Mouse (Mus musculus) olfactory bulb, adult 2 months (tissue): Measurements from ENCODE around the gene Hdac9.

ENCODE experiments used
- CTCF ChIP-seq: fragments of 200-500 bp; IDR thresholded peaks from 2 replicates; pipeline ENCODE4 v1.5.1; 2012; ENCODE audit warnings: low read depth, mild to moderate bottlenecking, low read length, moderate library complexity; ENCODE audit not compliant: insufficient read depth
- POLR2A ChIP-seq: fragments of 200-500 bp; IDR thresholded peaks from 2 replicates; pipeline ENCODE4 v1.6.1; 2012; ENCODE audit warnings: mild to moderate bottlenecking, low read depth, low read length, moderate library complexity; ENCODE audit not compliant: insufficient read depth

DNA sequence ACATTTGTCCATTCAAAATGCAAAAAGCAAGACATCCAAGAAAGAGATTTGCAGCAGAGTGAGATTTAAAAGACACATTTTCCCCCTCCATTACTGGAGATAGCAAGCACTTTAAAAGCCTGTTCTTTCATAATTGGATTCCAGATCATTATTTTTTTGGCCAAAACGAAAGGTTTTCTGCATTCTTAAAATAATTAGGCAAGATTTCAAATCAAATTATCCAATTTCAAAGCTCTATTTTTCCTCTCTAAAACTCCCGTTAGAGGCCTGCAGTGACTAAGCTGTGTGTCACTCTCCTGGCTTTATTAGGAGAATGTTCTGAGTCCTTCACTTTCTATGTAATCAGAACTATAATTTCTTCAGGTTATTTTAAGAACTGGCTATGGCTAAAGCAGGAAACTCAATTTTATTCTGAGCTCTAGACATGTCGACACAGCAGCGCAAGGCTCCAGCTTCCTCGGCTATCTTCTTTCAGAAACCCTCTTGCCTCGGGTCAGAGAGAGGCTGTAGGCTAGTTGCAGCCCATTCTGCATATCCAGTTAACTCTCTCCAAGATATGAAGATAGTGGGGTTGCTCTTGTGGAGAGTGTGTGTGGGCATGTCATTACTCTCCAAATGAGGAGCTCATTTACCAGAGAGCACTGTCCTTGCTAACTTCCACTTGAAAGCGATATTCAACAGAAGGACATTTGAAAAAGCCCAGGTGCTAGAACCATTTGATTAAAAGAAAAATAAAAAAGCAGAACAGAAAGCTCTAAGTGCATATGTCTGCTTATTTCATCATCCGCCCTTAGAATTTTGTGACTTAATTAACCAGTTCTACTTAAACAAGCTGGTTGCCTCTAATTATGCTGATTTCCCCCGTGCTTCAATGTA is 417.9 kb downstream of the Hdac9 start:
- TF ChIP-seq CTCF = no peak
- no peak for TF ChIP-seq POLR2A
